Mouse (Mus musculus): Measurements from ENCODE around the gene Cd63. TPM values are rescaled to one million over a fixed set of nuclear protein-coding genes. Genes with fewer than 3 reads are reported as not detected.
A peak's percentile ranks its signal among the peaks of the same experiment; 100 is the strongest.

The Cd63 gene
- polyA plus RNA-seq, 1 experiment, result 134 TPM

DNA sequence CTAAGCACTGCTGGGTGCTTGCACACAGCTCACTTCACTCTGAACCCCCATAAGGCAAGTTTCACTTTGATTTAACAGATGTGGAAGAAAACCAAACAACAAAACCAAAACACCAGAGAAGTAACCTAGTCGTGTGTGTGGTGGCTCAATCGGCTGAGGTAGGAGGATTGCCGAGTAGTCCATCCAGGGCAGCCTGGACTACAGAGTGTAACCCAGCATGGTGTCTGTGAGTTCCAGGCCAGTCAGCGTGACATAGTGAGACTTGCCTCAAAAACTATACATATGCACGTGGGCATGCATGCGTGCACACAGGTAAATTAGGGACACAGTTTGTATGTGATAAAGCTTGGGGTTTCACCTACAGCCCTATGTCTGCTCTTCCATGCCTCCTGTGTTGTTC is 16.6 kb downstream of the Cd63 start:
- WGBS, result 83% methylated on average over 6 of the region's 6 CpGs
- Histone ChIP-seq H3K27ac (ENCODE audit: control insufficient read depth, insufficient read depth, low read depth, low read length, poor library complexity) (no peak overlapping the region), H3K4me1 (ENCODE audit: control insufficient read depth, insufficient read depth, low read length) (no peaks in the 10 kb centered on the region; the same call in 1 of the 2 replicates), H3K4me3 (replicated peaks; ENCODE audit: control insufficient read depth, low read depth, low read length) (no peak overlapping the region)
- no peak for TF ChIP-seq POLR2A (IDR thresholded peaks at IDR 0.05; ENCODE audit: borderline replicate concordance, control insufficient read depth, low read depth, low read length)
- no peak for TF ChIP-seq CTCF (IDR thresholded peaks at IDR 0.05; ENCODE audit: control insufficient read depth, insufficient read depth, low read length)

DNA sequence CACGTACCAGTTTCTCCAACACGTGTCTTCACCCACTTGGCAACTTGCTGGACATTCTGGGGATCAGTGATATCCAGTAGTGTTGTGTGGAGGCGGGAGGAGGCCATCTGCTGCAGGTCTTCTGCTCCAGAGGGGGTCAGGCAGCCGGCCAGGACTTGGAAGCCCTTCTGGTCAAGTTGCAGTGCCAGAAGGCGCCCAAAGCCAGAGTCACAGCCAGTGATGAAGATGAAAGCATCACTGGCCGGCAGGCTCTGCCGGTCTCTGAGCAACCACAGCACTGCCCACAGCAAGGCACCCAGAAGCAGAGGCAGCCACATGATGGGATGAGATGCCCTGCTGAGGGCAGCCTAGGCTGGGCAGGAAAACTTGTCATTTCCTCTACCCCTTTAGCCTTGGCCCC is 17.5 kb downstream of the Cd63 start:
- no peak overlapping the region for H3K4me3 ChIP-seq (replicated peaks; ENCODE audit: control insufficient read depth, low read depth, low read length)
- H3K27ac ChIP-seq (ENCODE audit: control insufficient read depth, insufficient read depth, low read depth, low read length, poor library complexity), result no peak overlapping the region
- WGBS, result 80% methylated on average over 7 of the region's 7 CpGs
- H3K4me1 ChIP-seq (ENCODE audit: control insufficient read depth, insufficient read depth, low read length), result no peaks in the 10 kb centered on the region; the same call in 1 of the 2 replicates
- no peak for TF ChIP-seq CTCF (IDR thresholded peaks at IDR 0.05; ENCODE audit: control insufficient read depth, insufficient read depth, low read length)
- no peak for TF ChIP-seq POLR2A (IDR thresholded peaks at IDR 0.05; ENCODE audit: borderline replicate concordance, control insufficient read depth, low read depth, low read length)

DNA sequence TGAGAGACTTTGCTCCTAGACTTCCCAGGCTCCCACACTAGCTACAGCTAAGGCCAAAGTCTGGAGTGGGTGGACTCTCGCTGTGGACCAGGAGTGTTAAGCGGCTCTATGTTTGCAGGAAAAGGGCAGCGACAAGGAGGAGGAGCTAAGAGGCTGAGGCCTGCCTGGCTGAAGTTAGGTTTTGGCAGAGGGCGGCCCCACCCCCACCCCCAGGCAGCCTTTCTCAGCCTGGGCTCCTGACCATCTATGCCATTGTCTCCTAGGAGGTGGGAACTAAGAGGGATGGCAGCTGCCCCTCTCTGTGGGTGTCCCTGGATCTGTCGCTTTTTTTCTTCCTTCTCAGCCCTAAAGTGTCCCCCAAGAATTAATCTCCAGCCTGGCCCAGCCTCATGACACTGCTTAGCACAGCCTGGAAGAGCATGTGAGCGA is 18.4 kb downstream of the Cd63 start:
- TF ChIP-seq POLR2A (IDR thresholded peaks at IDR 0.05; ENCODE audit: borderline replicate concordance, control insufficient read depth, low read depth, low read length) (no peak), CTCF (IDR thresholded peaks at IDR 0.05; ENCODE audit: control insufficient read depth, insufficient read depth, low read length) (no peak)
- 81% methylated on average over 6 of the region's 6 CpGs for WGBS
- Histone ChIP-seq H3K27ac (ENCODE audit: control insufficient read depth, insufficient read depth, low read depth, low read length, poor library complexity) (no peak overlapping the region), H3K4me1 (ENCODE audit: control insufficient read depth, insufficient read depth, low read length) (peaks cover 1% of the 10 kb centered on the region; the same call in 1 of the 2 replicates), H3K4me3 (replicated peaks; ENCODE audit: control insufficient read depth, low read depth, low read length) (no peak overlapping the region)

DNA sequence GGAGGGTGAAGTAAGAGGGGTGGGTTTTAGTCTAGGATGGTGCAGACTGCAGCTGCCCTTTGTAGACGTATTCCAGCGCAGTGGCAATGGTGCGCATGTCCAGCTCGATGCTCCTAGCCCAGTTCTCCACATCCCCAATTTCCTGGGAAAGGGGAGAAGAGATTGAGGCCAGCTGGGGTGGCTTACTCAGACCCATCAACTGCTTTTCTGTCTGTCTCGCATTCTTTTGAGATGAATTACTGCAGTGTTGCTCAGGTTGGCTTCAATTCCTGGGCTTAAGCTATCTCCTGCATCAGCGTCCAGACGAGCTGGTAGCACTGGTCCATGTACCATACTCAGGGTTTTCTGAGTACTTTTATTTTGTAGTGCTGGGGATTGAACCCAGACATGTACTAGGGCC is 19.2 kb downstream of the Cd63 start:
- WGBS, result 86% methylated on average over 7 of the region's 7 CpGs
- H3K27ac ChIP-seq (ENCODE audit: control insufficient read depth, insufficient read depth, low read depth, low read length, poor library complexity), result no peak overlapping the region
- H3K4me1 ChIP-seq (ENCODE audit: control insufficient read depth, insufficient read depth, low read length), result peaks cover 1% of the 10 kb centered on the region; the same call in 1 of the 2 replicates
- TF ChIP-seq POLR2A (IDR thresholded peaks at IDR 0.05; ENCODE audit: borderline replicate concordance, control insufficient read depth, low read depth, low read length) (no peak), CTCF (IDR thresholded peaks at IDR 0.05; ENCODE audit: control insufficient read depth, insufficient read depth, low read length) (no peak)
- no peak overlapping the region for H3K4me3 ChIP-seq (replicated peaks; ENCODE audit: control insufficient read depth, low read depth, low read length)

DNA sequence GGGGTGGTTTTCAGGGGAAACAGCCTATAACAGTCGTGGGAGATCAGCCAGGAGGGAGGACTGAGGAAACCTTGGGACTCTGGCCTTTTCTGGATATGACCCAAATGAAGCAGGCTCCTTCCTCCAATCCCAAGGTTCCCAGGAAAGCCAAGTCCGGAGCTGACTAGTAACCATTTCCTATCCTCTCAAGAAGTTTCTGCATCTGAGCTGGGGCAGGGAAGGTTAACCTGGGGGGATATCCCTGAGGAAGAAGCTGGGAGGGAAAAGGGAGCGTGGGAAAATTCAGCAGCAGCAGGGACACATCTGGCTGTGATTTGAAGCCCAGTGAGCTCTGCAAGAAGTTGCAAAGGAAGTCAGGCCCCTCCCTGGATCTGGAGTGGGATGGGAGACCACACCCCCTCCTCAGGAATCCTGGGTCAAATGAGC is 20.0 kb downstream of the Cd63 start:
- Histone ChIP-seq H3K4me1 (ENCODE audit: control insufficient read depth, insufficient read depth, low read length) (peaks cover 1% of the 10 kb centered on the region; the same call in 1 of the 2 replicates), H3K4me3 (replicated peaks; ENCODE audit: control insufficient read depth, low read depth, low read length) (no peak overlapping the region), H3K27ac (ENCODE audit: control insufficient read depth, insufficient read depth, low read depth, low read length, poor library complexity) (no peak overlapping the region)
- WGBS, result 69% methylated on average over 3 of the region's 3 CpGs
- no peak for TF ChIP-seq CTCF (IDR thresholded peaks at IDR 0.05; ENCODE audit: control insufficient read depth, insufficient read depth, low read length)
- TF ChIP-seq POLR2A (IDR thresholded peaks at IDR 0.05; ENCODE audit: borderline replicate concordance, control insufficient read depth, low read depth, low read length), result no peak

DNA sequence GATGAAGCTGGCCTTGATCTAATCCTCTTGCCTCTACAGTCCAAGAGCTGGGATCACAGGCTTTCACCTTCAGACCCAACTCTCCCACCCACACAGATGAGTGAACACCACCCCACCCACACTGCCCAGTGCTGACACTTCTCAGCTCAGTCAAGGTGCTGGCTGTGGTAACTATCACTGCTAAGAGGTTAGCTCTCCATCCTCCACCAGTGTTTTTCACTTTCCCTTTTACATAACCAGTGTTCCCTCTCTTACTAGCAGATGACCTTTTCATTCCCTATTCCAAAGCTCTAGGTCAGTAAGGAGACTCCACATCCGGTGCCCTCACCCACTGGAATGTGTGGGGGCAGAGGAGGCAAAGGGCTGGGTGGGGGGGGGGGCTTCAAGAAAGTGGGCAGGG is 20.5 kb downstream of the Cd63 start:
- no peak overlapping the region for H3K27ac ChIP-seq (ENCODE audit: control insufficient read depth, insufficient read depth, low read depth, low read length, poor library complexity)
- H3K4me3 ChIP-seq (replicated peaks; ENCODE audit: control insufficient read depth, low read depth, low read length), result no peak overlapping the region
- TF ChIP-seq POLR2A (IDR thresholded peaks at IDR 0.05; ENCODE audit: borderline replicate concordance, control insufficient read depth, low read depth, low read length) (no peak), CTCF (IDR thresholded peaks at IDR 0.05; ENCODE audit: control insufficient read depth, insufficient read depth, low read length) (no peak)
- WGBS, result 83% methylated on average over 1 of the region's 1 CpGs
- H3K4me1 ChIP-seq (ENCODE audit: control insufficient read depth, insufficient read depth, low read length), result peaks cover 1% of the 10 kb centered on the region; the same call in 1 of the 2 replicates

DNA sequence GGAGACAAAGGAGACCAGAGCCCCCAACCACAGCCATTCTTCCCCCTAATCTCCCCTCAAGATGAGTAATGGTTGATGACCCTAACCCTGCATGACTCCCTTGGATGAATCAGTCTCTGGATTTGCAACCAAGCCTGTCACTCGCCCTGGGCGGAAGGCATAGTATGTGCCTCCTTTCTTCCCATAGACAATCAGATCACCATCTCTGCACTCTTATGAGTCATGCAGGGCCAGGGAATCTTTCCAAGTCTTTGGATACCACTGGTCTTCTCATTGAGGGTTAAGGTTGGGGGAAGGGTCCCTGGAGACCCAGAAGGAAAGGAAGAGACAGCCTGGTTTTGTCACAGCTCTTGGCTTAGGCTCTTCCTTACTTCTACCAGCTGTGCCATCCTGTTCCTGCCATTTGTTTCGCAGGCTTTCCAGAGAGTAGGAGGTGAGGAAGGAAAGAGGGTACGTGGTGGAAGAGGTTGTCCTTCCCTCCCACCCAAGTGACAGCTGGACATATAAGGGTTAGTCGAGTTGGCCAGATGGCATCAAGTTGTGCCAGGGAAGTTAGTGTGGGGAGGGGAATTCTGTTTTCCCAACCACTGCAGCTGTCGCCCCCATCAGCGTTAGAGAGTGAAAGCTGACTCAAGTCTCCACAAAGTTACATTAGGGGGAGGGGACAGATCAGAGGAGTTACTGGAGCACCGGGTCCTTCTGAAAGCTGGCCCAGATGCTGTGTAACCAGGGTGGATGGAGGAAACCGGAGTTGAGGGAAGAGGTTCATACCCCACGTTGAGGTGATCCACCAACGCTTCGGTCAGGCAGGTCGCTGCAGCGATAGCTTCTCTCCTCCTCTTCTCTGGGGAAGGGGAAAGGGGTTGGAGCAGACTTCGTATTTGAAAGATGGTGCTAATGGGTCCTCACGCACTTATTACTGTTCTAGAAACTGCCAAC is 21.4 kb downstream of the Cd63 start:
- WGBS, result 70% methylated on average over 16 of the region's 16 CpGs

DNA sequence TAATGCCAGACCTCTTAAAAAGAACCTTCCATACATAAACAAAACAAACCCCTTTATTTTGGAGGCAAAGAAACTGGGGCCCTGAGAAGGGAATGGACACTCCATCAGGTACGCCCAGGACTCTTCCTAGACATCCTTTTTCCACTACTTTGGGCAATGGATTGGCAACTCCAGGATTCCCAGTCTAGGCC is 21.9 kb downstream of the Cd63 start, which contains the start of gene Rdh5:
Gene Rdh5 (minus strand): TSS at position 67 of the 191 bp plus-strand sequence.
- peak within 1 kb of the TSS; percentile 94 for H3K27ac ChIP-seq (ENCODE audit: control insufficient read depth, insufficient read depth, low read depth, low read length, poor library complexity)
- H3K4me1 ChIP-seq (ENCODE audit: control insufficient read depth, insufficient read depth, low read length), result peaks cover 1% of the 10 kb centered on the region; the same call in 1 of the 2 replicates
- 25% methylated on average over 1 of the region's 1 CpGs for WGBS
- H3K4me3 ChIP-seq (replicated peaks; ENCODE audit: control insufficient read depth, low read depth, low read length), result peak within 1 kb of the TSS; percentile 90
- no peak for TF ChIP-seq CTCF (IDR thresholded peaks at IDR 0.05; ENCODE audit: control insufficient read depth, insufficient read depth, low read length)

More for the DNA sequence above, 21.4 kb downstream of the Cd63 start:
- TF ChIP-seq CTCF (IDR thresholded peaks at IDR 0.05; ENCODE audit: control insufficient read depth, insufficient read depth, low read length), result no peak
- TF ChIP-seq POLR2A (IDR thresholded peaks at IDR 0.05; ENCODE audit: borderline replicate concordance, control insufficient read depth, low read depth, low read length), result no peak
- no peak overlapping the region for H3K27ac ChIP-seq (ENCODE audit: control insufficient read depth, insufficient read depth, low read depth, low read length, poor library complexity)
- H3K4me3 ChIP-seq (replicated peaks; ENCODE audit: control insufficient read depth, low read depth, low read length), result no peak overlapping the region
- peaks cover 1% of the 10 kb centered on the region; the same call in 1 of the 2 replicates for H3K4me1 ChIP-seq (ENCODE audit: control insufficient read depth, insufficient read depth, low read length)

All from bone marrow, adult 2 months (tissue).